Mouse (Mus musculus): Measurements from ENCODE around the gene Tspan4.

Gene Tspan4

DNA sequence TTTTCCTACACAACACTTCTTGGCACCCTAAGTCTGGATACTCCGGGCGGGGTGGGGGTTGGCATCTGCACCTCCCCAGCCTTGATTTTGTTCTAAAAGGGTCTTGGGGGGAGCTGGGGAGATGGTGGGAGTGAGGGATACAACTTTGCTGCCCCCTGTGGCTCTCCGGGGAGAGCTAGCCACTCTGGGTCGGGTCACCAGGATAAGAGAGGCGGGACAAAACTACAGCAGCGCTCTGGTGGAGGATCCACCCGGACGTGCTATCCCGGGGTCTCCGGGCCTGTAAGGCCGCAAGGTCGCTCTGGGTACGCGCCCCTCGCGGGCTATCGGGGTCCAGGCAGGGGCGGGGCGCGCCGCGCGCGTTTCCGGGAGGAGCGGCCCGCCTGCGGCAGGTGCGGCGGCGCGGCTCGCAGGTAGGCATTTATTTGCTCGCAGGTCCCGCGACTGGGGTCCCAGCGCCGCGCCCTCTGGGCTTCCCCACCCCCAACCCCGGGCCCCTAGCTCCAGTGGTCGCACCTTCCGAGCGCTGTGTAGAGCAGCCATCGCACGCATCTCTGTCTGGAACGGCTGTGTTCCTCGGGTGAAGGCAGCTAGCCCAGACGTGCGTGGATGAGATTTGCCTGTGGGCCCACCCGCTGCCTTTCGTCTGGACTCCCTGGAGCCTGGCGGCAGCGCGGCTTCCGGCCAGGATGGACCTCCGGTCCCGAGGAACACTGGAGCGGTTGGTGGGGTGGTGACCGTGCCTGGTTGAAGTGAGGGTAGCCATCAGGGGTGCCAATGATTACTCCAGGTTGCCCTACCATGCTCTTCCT is 13.3 kb upstream of the Tspan4 start:
- DNase-seq (ENCODE audit: low read depth, low spot score): no peak

DNA sequence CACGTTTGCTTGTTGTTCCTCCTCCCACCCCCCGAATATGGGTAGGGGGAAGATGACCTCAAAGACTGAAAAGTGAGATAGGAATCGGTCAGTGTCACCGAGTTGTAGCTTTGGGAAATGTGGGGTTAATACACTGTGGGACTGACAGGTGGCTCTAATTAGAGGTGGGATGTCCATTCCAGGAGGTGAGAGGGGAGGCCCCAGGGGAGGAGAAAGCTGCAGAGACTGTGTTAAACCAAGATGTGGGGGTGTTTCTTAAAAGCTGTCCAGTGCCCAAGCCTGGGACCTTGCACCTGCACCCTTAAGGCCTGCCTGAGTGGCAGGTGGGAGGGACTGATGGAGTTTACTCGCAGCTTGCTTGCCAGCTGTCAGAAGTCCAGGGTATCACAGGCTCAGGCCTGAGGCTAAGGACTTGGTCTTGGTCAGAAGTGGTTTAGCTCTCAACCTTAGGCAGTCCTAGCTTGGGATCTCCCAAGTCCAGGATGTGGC is 12.7 kb upstream of the Tspan4 start:
- DNase-seq (ENCODE audit: low read depth, low spot score): no peak

GRCm38 (mm10) chr7:141463824-141464602 is 11.0 kb upstream of the Tspan4 start:
- no peak for DNase-seq (ENCODE audit: low read depth, low spot score)

GRCm38 (mm10) chr7:141464603-141465201 is 10.3 kb upstream of the Tspan4 start:
- DNase-seq (ENCODE audit: low read depth, low spot score): no peak

- DNase-seq (ENCODE audit: low read depth, low spot score): no peak
These were observed 9.5 kb upstream of the Tspan4 start for GRCm38 (mm10) chr7:141465388-141466044.

DNA sequence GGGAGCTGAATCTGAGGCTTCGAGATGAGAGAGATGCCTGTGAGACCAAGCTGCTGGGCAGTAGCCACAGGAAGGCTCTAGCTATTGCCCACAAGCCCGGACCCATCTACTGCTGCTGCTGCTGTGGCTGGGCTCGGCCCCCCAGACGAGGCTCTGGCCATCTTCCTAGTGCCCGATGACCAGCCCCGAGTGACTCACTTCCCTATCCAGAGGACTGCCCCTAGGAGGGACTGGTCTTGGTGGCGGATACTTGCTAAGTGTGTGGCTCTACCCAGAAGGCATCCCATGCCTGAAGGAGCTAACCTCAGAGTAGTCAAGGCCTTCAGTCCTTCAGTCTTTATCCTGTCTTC is 9.0 kb upstream of the Tspan4 start:
- DNase-seq (ENCODE audit: low read depth, low spot score): no peak

DNA sequence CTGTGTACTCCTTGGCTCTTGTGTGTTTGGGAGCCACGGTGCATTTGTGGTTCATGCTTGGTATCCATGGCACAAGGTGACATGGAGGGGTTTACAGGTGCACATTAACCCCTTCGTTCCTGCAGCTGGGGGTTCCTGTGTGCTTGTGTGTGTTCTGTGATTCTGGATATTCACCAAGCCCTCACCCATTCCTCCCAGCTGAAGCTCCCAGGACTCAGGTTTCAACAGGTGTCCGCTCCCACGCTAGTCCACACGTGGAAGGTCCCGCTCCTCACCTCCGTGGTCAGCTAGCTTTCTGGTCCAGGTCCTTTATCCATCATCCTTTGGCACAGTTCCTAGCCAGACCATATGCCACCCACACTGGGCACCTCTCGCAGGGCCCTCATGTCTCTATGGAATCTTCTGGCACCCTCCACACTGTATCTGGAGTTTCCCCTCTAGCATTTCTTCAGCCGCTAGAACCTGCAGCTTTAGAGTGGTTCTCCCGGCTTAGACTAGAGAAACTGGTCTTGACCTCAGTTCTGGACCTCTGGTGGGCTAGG is 8.4 kb upstream of the Tspan4 start:
- DNase-seq (ENCODE audit: low read depth, low spot score): no peak

DNA sequence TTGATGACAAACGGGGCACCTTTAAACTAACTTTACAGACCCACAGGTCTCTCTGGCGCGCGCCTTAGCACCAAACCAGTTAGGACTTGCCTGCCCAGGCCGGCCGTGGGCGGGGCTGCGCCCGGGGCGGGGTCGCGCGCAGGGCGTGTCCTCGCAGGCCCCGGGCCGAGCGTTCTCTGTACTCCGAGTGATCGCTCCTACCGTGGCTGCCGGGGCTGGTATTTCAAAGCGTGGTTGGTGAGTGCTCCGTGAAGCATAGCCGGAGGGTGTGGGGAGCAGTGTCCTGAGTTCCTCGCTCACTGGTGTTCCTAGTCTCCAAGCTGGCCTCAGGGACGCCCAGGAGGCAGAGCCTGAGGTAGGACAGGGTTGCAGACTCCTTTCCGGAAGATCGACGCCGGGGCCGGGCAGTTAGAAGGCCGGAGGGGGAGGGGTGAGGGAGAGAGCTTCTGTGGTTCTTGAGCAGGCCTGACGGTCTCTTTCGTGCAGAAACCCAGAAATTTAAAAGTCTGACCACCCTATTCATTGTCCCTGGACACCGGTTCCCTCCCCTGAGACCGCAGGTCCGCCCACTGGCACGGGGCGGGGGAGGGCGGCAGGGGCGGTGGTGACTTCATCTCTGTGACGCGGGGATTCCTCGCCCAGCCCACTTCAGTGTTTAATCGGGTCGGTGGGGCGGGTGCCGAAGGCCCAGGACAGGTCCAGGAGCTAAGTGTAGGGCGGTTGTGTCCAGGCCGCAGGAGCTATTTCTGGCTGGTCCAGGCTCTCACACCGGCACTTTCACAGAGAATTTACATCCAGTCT is 7.6 kb upstream of the Tspan4 start, which contains the start of gene Cd151:
Gene Cd151, plus strand, starts transcription at position 163 of the 801 bp plus-strand sequence.
- DNase-seq (ENCODE audit: low read depth, low spot score): peak; percentile 79

GRCm38 (mm10) chr7:141468164-141468521 is 6.9 kb upstream of the Tspan4 start:
- DNase-seq (ENCODE audit: low read depth, low spot score): no peak

DNA sequence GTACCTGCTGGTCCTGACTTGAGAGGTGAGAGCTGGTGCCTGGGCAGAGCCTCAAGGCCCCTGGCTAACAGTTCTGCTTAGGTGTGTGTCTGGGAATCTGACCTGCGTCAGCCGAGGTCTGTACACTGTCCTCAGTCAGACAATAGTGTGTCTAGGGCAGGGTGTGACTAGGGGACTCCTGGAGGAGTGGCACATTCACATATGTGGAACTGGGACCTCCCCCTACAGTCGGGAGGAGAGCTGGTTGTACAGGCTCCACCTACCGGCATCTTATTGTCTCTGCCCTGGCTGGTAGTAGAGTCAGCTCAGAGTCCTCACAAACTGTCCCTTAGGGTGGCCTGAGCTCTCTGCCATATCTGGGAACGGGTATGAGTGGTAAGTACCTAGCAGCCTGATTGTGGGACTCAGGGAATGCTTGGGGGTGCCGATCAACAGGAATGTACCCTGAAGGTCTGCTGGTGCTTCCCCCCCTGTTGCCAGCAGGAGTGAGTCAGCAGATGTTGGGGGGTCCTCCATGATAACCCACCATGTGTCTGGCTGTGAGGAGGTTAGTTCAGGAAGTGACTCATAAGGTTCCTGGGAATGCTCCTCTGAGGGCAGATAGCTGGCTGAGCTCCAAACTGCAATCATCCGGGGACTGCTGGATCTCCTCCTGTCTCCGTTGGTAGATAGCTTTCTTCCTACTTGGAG is 6.4 kb upstream of the Tspan4 start:
- DNase-seq (ENCODE audit: low read depth, low spot score): no peak

DNA sequence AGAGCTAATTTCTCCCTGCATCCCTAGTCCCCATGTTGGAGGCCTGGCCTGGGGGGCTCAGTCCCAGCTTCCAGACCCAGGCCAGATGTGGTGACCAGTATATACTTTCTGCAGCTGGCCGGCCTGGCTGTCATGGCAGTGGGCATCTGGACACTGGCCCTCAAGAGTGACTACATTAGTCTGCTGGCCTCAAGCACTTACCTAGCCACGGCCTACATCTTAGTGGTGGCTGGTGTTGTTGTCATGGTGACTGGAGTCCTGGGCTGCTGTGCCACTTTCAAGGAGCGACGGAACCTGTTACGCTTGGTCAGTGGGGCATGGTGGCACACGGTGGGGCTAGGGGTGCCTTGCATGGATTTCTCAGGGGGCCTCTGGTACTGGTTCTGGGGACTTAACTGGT is 5.7 kb upstream of the Tspan4 start:
- no peak for DNase-seq (ENCODE audit: low read depth, low spot score)

GRCm38 (mm10) chr7:141469901-141470636 is 5.0 kb upstream of the Tspan4 start:
- DNase-seq (ENCODE audit: low read depth, low spot score): no peak

DNA sequence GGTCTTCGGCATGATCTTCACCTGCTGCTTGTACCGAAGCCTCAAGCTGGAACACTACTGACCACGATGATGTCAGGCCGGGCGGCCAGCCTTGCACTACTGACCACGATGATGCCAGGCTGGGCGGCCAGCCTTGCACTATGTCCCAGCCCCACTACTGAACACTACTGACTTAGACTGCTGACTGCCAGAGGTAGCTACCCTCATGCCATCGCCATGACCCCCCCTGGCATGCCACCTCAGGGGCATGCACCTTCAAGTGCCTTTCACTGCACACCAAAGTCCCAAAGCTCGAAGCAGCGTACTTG is 4.4 kb upstream of the Tspan4 start:
- no peak for DNase-seq (ENCODE audit: low read depth, low spot score)

DNA sequence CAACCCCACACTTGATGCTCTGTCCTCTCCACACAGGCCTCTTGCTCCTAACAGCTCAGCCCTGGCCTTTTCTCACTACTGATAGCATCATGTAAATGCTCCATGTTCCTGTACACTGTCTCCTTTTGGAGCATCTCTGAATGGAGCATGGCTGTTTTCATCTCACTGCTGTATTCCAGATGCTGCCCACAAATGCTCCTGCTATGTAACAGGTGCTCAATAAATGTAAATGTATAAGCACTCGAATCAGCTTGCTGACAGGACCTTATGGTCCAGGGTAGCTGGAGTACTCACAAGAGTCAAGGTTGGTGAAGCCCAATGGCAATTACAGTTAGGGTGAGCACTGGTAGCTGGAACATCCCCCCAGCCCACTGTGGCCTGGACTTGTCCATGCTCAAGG is 3.8 kb upstream of the Tspan4 start:
- no peak for DNase-seq (ENCODE audit: low read depth, low spot score)

- DNase-seq (ENCODE audit: low read depth, low spot score): no peak
These were observed 2.8 kb upstream of the Tspan4 start for GRCm38 (mm10) chr7:141472226-141472625.

- DNase-seq (ENCODE audit: low read depth, low spot score): no peak
These were observed 2.3 kb upstream of the Tspan4 start for GRCm38 (mm10) chr7:141472763-141473162.

DNA sequence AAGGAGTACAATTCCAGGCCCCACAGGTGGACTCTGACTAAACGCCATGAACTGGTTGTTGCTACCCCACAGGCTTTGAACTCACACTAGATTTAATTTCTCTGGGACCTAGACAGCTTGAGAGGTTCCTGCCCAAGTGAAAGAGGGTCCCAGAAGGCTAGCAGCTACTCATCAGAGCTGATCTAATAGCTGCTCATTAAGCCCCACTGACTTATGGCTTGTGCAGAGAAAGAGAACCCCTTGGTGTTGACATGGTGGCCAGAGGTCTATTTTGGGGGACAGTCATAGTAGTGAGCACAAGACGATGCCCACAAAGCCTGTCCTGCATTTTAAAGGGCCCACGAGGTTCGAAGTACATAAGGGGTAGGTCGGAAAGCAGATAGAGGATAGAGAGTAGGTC is 880 bp upstream of the Tspan4 start:
- DNase-seq (ENCODE audit: low read depth, low spot score): no peak

DNA sequence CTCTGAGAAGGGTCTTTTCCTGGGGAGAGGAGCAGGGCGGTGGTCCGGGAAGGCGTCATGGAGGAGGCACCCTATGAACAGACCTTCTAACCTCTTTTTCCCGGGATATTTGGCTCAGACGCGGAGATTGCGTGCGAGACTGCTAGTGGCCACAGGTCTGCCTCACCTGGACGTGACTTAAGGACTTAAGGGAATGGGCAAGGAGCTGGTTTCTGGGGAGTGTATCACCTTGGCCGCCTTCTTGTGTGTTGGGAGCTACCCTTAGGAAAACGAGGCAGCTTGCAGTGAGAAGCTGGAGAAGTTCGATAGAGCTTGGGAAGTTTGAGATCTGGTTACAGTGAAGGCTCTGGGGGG is 742 bp downstream of the Tspan4 start:
- no peak for DNase-seq (ENCODE audit: low read depth, low spot score)

GRCm38 (mm10) chr7:141476226-141476980 is 1.4 kb downstream of the Tspan4 start:
- no peak for DNase-seq (ENCODE audit: low read depth, low spot score)
